Mouse (Mus musculus) brain, adult 2 months (tissue): Measurements from ENCODE around the gene A930002H24Rik.

Experiments used
- DNase-seq: peaks from one replicate; pipeline ENCODE4 v3.0.0; 2011; ENCODE audit warnings: low read depth, low spot score

A930002H24Rik gene

GRCm38 (mm10) chr17:63836223-63836622 is 27.4 kb downstream of the A930002H24Rik start:
- no peak for DNase-seq

GRCm38 (mm10) chr17:63831550-63831949 is 32.0 kb downstream of the A930002H24Rik start:
- DNase-seq: no peak

- no peak for DNase-seq
Measured at GRCm38 (mm10) chr17:63828561-63829332, 34.8 kb downstream of the A930002H24Rik start.

- DNase-seq: no peak
Measured at GRCm38 (mm10) chr17:63826767-63827166, 36.8 kb downstream of the A930002H24Rik start.

GRCm38 (mm10) chr17:63826196-63826595 is 37.4 kb downstream of the A930002H24Rik start:
- DNase-seq: no peak

GRCm38 (mm10) chr17:63824141-63824540 is 39.5 kb downstream of the A930002H24Rik start:
- DNase-seq: no peak

- DNase-seq: no peak
Measured at GRCm38 (mm10) chr17:63818444-63819027, 45.1 kb downstream of the A930002H24Rik start.

GRCm38 (mm10) chr17:63813552-63813951 is 50.0 kb downstream of the A930002H24Rik start:
- no peak for DNase-seq
